Mouse (Mus musculus) heart, embryonic 12.5 days (tissue): ENCODE measurements around the gene Dgkg. TPM values are rescaled to one million over a fixed set of nuclear protein-coding genes. Genes with fewer than 3 reads are reported as not detected.

Experiments used
- ATAC-seq: fragments of 200-750 bp; cut with Nextera tagmentation; 2 replicates; pipeline ENCODE4 v1.8.0; 2017; ENCODE audit warnings: moderate TSS enrichment, moderate library complexity; ENCODE audit not compliant: insufficient number of reproducible peaks, low FRiP score
- H3K27ac ChIP-seq: fragments of 300-500 bp; sonication (generic); 2 replicates; pipeline ENCODE4 v1.5.1; 2016; ENCODE audit warnings: mild to moderate bottlenecking, moderate library complexity; ENCODE audit not compliant: poor library complexity, severe bottlenecking
- H3K27me3 ChIP-seq: fragments of 300-500 bp; sonication (generic); replicated peaks from 2 replicates; pipeline ENCODE4 v1.6.1; 2016; ENCODE audit warnings: mild to moderate bottlenecking, moderate library complexity
- H3K36me3 ChIP-seq: fragments of 300-500 bp; sonication (generic); 2 replicates; pipeline ENCODE4 v1.6.1; 2016; ENCODE audit warnings: mild to moderate bottlenecking, moderate library complexity
- H3K4me1 ChIP-seq: fragments of 300-500 bp; sonication (generic); replicated peaks from 2 replicates; pipeline ENCODE4 v1.6.1; 2016; ENCODE audit warnings: mild to moderate bottlenecking
- H3K4me2 ChIP-seq: fragments of 300-500 bp; sonication (generic); 2 replicates; pipeline ENCODE4 v1.6.1; 2016; ENCODE audit warnings: mild to moderate bottlenecking, moderate library complexity
- H3K4me3 ChIP-seq: fragments of 300-500 bp; sonication (generic); 2 replicates; pipeline ENCODE4 v1.5.1; 2016; ENCODE audit warnings: mild to moderate bottlenecking
- H3K9ac ChIP-seq: fragments of 300-500 bp; sonication (generic); 2 replicates; pipeline ENCODE4 v1.6.1; 2016; ENCODE audit warnings: mild to moderate bottlenecking, moderate library complexity
- H3K9me3 ChIP-seq: fragments of 300-500 bp; sonication (generic); replicated peaks from 2 replicates; pipeline ENCODE4 v1.6.1; 2016; ENCODE audit warnings: mild to moderate bottlenecking, moderate library complexity
- WGBS: fragments of 180-500 bp; shearing (Covaris S2); methylation state at CpG from one replicate; pipeline ENCODE4 v1.1.7; 2016; 5-methylcytosine and 5-hydroxymethylcytosine counted together
- polyA plus RNA-seq: library from polyadenylated mRNA; unstranded; fragments of >200 nt; fragmentation: Nextera tagmentation; extraction: Ambion mirVana; gene quantifications from 2 replicates; pipeline ENCODE4 v1.2.1, GENCODE M21; 2016

The Dgkg gene
- polyA plus RNA-seq, 1 experiment from 2014 or later = 0.47 TPM

DNA sequence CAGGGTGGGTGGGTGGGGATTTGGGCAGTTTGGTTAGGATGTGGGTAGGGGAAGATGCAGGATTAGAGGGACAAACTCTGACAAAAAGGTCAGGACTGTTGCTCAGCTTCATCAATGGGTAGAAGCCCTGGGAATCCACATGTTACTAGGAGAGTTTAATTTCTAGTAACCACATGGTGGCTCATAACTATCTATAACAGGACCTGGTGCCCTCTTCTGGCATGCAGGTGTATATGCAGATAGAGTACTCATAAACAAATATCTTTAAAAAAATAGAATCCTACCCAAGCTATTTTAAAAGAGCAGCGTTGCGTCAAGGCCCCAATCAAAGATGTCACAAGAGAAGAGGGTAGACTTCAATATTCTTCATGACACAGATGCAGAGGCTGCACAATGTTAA is 63.1 kb downstream of the Dgkg start:
- ATAC-seq = no peak
- 86% methylated on average over 2 of the region's 2 CpGs for WGBS
- no peak overlapping the region for H3K4me2 ChIP-seq
- H3K27ac ChIP-seq = no peak overlapping the region
- H3K4me1 ChIP-seq = no peaks in the 10 kb centered on the region
- no peaks in the 10 kb centered on the region for H3K36me3 ChIP-seq
- no peak overlapping the region for H3K9ac ChIP-seq
- H3K27me3 ChIP-seq = no peaks in the 10 kb centered on the region
- no peak overlapping the region for H3K4me3 ChIP-seq
- no peaks in the 10 kb centered on the region for H3K9me3 ChIP-seq

DNA sequence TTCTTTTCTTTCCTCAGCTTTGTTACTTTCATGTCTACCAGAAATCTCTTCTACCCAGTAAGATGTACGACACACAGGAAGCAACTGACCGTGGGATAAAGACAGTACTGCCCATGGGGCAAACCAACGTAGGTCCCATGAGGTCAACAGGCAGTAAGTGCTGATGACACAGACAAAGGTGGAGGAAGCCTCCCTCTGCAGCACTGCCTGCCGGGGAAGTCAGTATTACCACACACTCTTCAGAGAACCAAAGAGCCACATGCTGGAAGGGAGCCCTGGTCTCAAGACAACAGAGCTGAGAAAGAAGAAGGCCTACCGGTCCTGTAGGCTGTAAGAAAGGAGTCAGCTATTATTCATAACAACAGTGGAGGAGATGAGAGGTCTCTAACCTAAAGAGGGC is 67.4 kb downstream of the Dgkg start:
- no peaks in the 10 kb centered on the region for H3K27me3 ChIP-seq
- no peak overlapping the region for H3K27ac ChIP-seq
- no peak for ATAC-seq
- no peak overlapping the region for H3K4me2 ChIP-seq
- no peak overlapping the region for H3K9ac ChIP-seq
- no peaks in the 10 kb centered on the region for H3K4me1 ChIP-seq
- no peaks in the 10 kb centered on the region for H3K9me3 ChIP-seq
- no peak overlapping the region for H3K4me3 ChIP-seq
- no peaks in the 10 kb centered on the region for H3K36me3 ChIP-seq
- 66% methylated on average over 5 of the region's 5 CpGs for WGBS

DNA sequence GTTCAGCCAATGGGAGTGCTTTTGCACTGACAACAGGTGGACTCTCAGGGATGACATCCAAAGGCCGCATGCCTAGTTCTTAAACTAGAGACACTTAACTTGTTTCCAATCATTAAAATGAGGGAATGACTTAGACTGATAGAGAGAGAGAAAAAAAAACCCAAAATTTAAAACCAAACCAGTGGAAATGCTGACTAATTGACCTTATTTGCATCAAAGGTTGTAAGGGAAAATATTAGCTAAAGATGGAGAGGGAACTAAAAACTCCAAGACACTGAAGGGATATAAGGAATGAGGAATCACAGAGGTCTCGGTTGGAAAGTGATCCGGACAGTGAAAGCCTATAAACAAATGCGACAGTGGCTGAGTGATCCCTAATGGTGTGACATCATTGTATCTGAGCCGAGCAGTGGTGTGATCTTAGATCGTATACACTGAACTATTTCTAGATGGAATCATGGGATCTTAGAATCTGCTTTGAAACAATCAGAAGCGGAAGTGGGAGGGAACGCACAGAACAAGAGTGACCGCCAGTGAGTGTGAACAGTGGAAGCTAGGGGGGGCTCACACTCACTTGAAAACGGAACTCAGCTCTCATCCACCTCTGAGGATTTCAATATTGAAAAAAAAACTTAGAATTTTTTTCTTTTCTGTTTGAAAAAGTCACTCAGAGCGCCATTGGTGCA is 70.7 kb downstream of the Dgkg start:
- WGBS = 73% methylated on average over 11 of the region's 11 CpGs
- Histone ChIP-seq H3K36me3 (no peaks in the 10 kb centered on the region), H3K27ac (no peak overlapping the region), H3K9me3 (no peaks in the 10 kb centered on the region), H3K4me3 (no peak overlapping the region), H3K9ac (no peak overlapping the region), H3K4me2 (no peak overlapping the region), H3K27me3 (0 out of 2 replicates have a peak, but pooled peaks cover 4% of the 10 kb centered on the region), H3K4me1 (no peaks in the 10 kb centered on the region)
- no peak for ATAC-seq

DNA sequence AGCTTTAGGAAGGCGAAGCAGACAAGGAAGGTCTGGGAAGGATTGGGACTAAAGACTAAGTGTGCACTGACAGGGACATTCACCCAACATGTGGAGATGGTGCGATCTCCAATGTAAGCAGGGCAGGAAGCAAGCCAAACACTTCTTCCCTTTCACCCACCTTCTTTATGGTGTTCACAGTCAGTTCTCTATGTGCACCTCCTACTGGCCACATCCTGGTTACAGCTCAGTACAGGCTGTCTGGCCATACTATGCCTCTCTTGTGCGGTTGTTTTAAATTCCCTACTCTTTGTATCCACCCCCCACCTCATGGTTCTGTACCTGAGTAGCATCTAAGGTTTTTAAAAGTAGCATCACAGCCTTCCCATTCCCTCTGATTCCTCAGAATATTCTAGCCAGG is 71.5 kb downstream of the Dgkg start:
- Histone ChIP-seq H3K4me1 (no peaks in the 10 kb centered on the region), H3K4me3 (no peak overlapping the region), H3K36me3 (no peaks in the 10 kb centered on the region), H3K27me3 (peaks cover 4% of the 10 kb centered on the region; the same call in 1 of the 2 replicates), H3K9ac (no peak overlapping the region), H3K9me3 (no peaks in the 10 kb centered on the region), H3K4me2 (no peak overlapping the region), H3K27ac (no peak overlapping the region)
- ATAC-seq = no peak
- 82% methylated on average over 3 of the region's 3 CpGs for WGBS

DNA sequence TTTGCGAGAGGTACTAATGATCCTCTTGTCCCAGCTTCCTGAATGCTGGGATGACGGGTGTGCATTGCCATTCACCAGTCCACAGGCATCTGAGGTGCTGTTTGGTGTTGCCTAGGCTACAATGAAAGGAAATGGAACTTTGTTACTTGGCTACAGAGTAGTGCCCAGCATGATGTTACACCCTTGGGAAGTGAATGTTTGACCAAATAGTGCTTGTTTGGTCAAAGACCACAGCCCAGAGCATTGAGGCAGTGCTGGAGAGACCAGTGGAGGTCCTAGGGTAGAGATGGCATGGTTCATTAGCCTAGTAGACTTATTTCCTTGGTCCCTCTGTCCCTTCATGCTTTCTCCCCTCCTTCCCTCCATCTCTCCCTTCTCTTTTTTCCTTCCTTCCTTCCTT is 73.6 kb downstream of the Dgkg start:
- Histone ChIP-seq H3K27me3 (peaks cover 4% of the 10 kb centered on the region; the same call in 1 of the 2 replicates), H3K9ac (no peak overlapping the region), H3K9me3 (no peaks in the 10 kb centered on the region), H3K4me2 (no peak overlapping the region), H3K27ac (no peak overlapping the region), H3K4me3 (no peak overlapping the region), H3K36me3 (no peaks in the 10 kb centered on the region), H3K4me1 (no peaks in the 10 kb centered on the region)
- 58% methylated on average over 2 of the region's 2 CpGs for WGBS
- ATAC-seq = no peak

DNA sequence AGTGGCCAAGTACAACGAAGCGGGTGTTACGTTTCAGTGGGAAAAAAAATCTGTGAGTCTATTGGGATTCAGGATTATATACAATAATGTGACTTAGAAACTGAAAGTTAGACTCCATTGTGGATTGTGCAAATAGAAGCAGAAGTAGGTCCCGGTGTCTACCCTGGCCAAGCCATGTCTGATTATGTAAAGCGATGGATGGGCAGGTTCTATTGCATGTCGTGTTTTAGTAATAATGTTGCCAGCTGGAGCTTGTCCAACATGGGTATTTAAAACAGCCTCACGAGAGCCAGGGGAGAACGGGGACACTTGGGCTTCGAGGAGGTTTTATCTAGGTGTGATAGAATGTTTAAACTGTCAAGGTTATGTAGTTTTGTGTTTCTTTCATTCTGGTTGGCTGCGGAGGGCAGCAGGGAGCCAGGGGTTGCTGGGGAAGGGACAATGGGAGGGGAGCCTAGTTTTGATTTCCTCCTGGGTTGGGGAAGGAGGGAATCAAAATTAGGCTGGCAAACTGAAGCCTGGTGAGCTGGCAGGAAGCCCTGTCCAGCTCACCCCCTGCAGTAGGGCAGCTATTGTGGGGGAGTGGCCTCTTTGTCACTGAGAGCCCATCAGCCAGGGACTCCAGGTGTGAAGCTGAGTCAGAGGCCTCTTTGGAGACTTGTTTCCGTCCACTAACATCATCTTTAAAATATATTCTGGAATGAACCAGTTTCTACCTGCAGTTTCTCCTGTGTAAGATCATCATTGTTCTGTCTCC is 74.7 kb downstream of the Dgkg start:
- no peaks in the 10 kb centered on the region for H3K4me1 ChIP-seq
- no peak overlapping the region for H3K9ac ChIP-seq
- no peak overlapping the region for H3K4me2 ChIP-seq
- H3K36me3 ChIP-seq = no peaks in the 10 kb centered on the region
- H3K9me3 ChIP-seq = no peaks in the 10 kb centered on the region
- H3K27ac ChIP-seq = no peak overlapping the region
- peaks cover 4% of the 10 kb centered on the region; the same call in 1 of the 2 replicates for H3K27me3 ChIP-seq
- no peak overlapping the region for H3K4me3 ChIP-seq
- 65% methylated on average over 11 of the region's 11 CpGs for WGBS
- no peak for ATAC-seq

DNA sequence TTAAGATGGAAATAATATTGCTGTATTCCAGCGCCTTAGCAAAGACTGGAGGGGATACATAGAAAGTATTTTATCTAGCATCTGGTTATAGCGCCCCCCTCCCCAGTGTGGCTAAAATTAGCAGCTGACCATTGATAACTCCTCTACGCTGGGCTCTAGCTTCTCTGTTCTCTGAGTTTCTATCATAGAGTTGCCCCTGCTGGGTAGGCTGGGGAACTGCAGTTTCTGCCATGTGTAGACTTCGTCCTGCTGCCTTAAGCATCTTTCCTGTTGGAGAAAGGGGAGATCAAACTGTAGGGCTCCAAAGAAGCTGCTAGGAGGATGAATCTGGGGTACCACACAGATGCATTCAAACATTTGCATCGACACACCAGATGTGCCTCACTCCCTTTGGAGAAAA is 76.9 kb downstream of the Dgkg start:
- WGBS = 27% methylated on average over 5 of the region's 5 CpGs
- Histone ChIP-seq H3K9ac (no peak overlapping the region), H3K4me2 (no peak overlapping the region), H3K27ac (no peak overlapping the region), H3K4me1 (no peaks in the 10 kb centered on the region), H3K27me3 (peaks cover 4% of the 10 kb centered on the region; the same call in 1 of the 2 replicates), H3K36me3 (no peaks in the 10 kb centered on the region), H3K9me3 (no peaks in the 10 kb centered on the region), H3K4me3 (no peak overlapping the region)
- ATAC-seq = no peak

DNA sequence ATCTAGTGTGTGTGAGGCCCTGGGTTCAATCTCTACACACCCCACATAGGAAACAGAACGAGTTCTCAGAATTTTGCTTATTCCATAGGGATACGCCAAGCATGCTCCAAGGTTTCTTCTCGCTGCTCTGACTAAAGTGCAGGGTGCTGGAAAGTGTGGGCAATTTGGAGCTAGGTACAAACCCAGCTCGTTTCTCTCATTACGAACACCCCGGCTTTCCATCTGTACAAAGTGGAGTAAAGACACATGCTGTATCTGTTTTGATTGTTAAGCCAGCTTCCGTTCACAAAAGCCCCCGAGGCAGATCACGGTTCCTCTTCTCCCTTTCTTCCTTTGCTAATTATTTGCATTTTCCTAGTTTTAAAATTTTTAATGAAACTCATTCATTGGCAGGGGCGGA is 78.1 kb downstream of the Dgkg start:
- 78% methylated on average over 10 of the region's 10 CpGs for WGBS
- Histone ChIP-seq H3K9me3 (no peaks in the 10 kb centered on the region), H3K4me2 (no peak overlapping the region), H3K27me3 (peaks cover 11% of the 10 kb centered on the region), H3K36me3 (no peaks in the 10 kb centered on the region), H3K4me3 (no peak overlapping the region), H3K27ac (no peak overlapping the region), H3K4me1 (no peaks in the 10 kb centered on the region), H3K9ac (no peak overlapping the region)
- ATAC-seq = no peak

DNA sequence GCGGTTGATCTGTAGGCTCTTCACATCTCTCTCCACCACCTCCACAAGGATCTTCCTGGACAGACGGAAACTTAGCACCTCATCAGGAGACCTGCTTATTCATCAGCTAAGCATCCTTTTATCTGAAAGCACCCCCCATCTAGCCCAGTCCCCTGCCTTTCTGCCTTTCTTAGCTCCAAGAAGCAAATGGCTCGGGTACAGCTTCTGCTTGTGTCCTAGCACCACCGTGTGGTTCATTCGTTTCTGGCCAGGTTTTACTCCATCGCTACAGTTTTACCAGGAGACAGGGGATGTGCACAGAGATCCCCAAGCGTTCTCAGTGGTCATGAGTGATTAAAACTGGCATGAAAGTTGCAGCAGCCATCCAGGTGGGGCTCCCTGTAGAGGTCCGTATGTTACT is 79.4 kb downstream of the Dgkg start:
- Histone ChIP-seq H3K9me3 (no peaks in the 10 kb centered on the region), H3K4me3 (no peak overlapping the region), H3K4me1 (no peaks in the 10 kb centered on the region), H3K4me2 (no peak overlapping the region), H3K9ac (no peak overlapping the region), H3K27me3 (peaks cover 16% of the 10 kb centered on the region), H3K36me3 (no peaks in the 10 kb centered on the region), H3K27ac (no peak overlapping the region)
- WGBS = 33% methylated on average over 8 of the region's 8 CpGs
- ATAC-seq = no peak

DNA sequence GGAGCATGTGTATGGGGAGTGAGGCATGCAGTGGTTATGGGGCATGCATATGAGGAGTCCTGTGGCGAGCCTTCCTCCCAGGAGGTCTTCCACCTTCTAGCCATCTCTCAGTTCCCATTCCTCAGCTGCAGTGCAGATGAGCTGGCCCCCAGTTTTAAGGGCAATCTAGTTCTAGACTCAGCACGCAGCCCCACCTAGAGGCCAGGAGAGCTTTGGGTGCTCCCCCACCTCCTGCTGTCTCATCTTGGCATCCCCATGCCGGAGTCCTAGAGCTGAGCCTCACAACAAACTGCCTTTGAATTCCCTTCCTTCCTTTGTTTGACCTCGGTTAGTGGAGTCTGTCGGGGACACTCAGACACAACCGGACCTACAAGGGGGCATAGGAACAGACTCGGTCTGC is 82.9 kb downstream of the Dgkg start:
- no peak overlapping the region for H3K9ac ChIP-seq
- no peak overlapping the region for H3K4me3 ChIP-seq
- no peak overlapping the region for H3K4me2 ChIP-seq
- H3K9me3 ChIP-seq = no peaks in the 10 kb centered on the region
- H3K27me3 ChIP-seq = peaks cover 33% of the 10 kb centered on the region
- no peak overlapping the region for H3K27ac ChIP-seq
- 62% methylated on average over 7 of the region's 7 CpGs for WGBS
- H3K4me1 ChIP-seq = no peaks in the 10 kb centered on the region
- H3K36me3 ChIP-seq = no peaks in the 10 kb centered on the region
- no peak for ATAC-seq

DNA sequence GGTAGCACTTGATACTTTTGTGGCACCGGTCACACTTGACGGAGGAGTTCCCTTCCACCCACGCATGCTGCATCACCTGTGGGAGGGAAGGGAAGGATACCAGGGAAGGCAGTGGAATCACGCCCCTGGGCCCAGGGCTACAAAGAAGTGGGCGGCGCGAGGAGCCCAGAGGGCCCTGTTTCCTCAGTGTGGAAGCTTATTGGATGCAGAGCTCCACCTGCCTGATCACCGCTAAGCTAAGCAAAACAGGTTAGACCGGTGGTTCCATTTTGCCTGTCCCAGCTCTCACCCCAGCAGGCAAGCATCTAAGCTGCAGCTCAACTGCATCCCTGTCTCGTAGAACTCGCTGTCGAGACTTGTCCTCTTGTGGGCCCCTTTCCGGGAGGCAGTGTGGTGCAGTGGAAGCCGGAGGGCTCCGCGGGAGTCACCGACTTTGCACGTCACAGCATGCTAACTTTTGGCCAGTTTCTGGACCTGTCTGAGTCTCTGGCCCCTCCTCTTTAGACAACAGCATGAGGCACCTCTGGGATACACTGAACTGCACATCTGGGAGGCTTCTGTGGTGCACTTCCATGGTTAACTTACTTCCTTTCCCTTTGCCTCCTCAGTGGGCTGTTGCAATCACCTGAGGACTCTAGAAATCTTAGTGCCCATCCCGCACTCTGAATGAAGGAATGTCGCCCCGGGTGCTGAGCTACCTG is 84.2 kb downstream of the Dgkg start:
- Histone ChIP-seq H3K4me1 (no peaks in the 10 kb centered on the region), H3K27ac (no peak overlapping the region), H3K27me3 (peaks cover 33% of the 10 kb centered on the region), H3K4me2 (no peak overlapping the region), H3K36me3 (no peaks in the 10 kb centered on the region), H3K4me3 (no peak overlapping the region), H3K9me3 (no peaks in the 10 kb centered on the region), H3K9ac (no peak overlapping the region)
- ATAC-seq = no peak
- WGBS = 39% methylated on average over 21 of the region's 21 CpGs
